Comparison of ENCODE assay signal across 20 mouse cellular contexts in the genomic region with DNA sequence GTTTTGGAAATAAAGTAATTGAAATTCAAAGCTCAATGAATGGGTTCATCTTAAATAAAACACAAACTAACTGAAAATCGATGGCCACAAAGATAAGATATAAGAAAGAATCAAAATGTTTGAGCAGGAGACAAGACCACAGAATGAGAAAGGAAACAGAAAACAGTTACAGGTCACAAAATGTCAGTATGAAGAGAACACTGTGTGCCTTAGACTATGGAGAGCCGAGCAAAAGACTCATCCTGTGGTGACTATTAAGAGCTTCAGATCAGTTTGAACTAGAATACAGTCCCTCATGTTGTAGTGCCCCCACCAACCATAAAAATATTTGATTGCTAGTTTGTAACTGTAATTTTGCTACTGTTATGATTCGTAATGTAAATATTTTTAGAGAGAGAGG.
DNase-seq lines count a peak whose midpoint lies in the region; ATAC-seq lines count a peak whose summit lies in the region.
"Had no signal": no experiment of that assay in that cellular context is flagged by ENCODE, and none has a peak within 500 bp of the region (broad histone marks: within the 10 kb centered on the region; RNA-seq: fewer than 3 reads in every experiment).

No protein-coding gene starts in this region.

- peaks cover 20% of the 10 kb centered on the region for H3K4me1 ChIP-seq in forebrain, embryonic 13.5 days

- no peak overlapping the region for H3K4me3 ChIP-seq in forebrain, embryonic 13.5 days
- H3K4me3 ChIP-seq: embryonic facial prominence, embryonic 10.5 days; embryonic facial prominence, embryonic 13.5 days; erythroblast, embryonic 14.5 days; forebrain, embryonic 12.5 days; hindbrain, embryonic 12.5 days; hindbrain, embryonic 15.5 days had no signal

- H3K9ac ChIP-seq in forebrain, embryonic 13.5 days = no peak overlapping the region
- H3K9ac ChIP-seq: embryonic facial prominence, embryonic 13.5 days; forebrain, embryonic 12.5 days; hindbrain, embryonic 12.5 days; hindbrain, embryonic 15.5 days had no signal

- H3K4me2 ChIP-seq in forebrain, embryonic 13.5 days = no peak overlapping the region
- H3K4me2 ChIP-seq: embryonic facial prominence, embryonic 13.5 days; forebrain, embryonic 12.5 days; heart, embryonic 11.5 days; hindbrain, embryonic 12.5 days had no signal

- no peaks in the 10 kb centered on the region for H3K36me3 ChIP-seq in forebrain, embryonic 13.5 days (ENCODE audit: poor library complexity, severe bottlenecking)
- H3K36me3 ChIP-seq: embryonic facial prominence, embryonic 10.5 days; embryonic facial prominence, embryonic 13.5 days; forebrain, embryonic 12.5 days; hindbrain, embryonic 12.5 days; hindbrain, embryonic 15.5 days had no signal

- DNase-seq in CD4-positive helper T cell, adult 2 months (ENCODE audit: low read depth, low spot score) = peak; percentile 28
- DNase-seq in CD4-positive, CD25-positive, alpha-beta regulatory T cell, adult 2 months (ENCODE audit: low read depth, low spot score) = peak; percentile 40
- peak; percentile 53 for DNase-seq in naive thymus-derived CD4-positive, alpha-beta T cell, adult 2 months (ENCODE audit: low read depth)
- DNase-seq in cerebellum, adult 18-20 months = no peak
- DNase-seq: adrenal gland, adult 2 months; adrenal gland, postnatal 14 days; embryo, embryonic 11 days; gastrocnemius, postnatal 10 days; gastrocnemius, postnatal 36 days had no signal

- H3K27ac ChIP-seq in forebrain, embryonic 13.5 days = no peak overlapping the region
- H3K27ac ChIP-seq: embryonic facial prominence, embryonic 10.5 days; embryonic facial prominence, embryonic 13.5 days; forebrain, embryonic 12.5 days; hindbrain, embryonic 12.5 days; hindbrain, embryonic 15.5 days had no signal

- H3K9me3 ChIP-seq in forebrain, embryonic 13.5 days (replicated peaks) = no peaks in the 10 kb centered on the region
- H3K9me3 ChIP-seq: embryonic facial prominence, embryonic 10.5 days; embryonic facial prominence, embryonic 13.5 days; forebrain, embryonic 12.5 days; hindbrain, embryonic 12.5 days; hindbrain, embryonic 15.5 days had no signal

- no peaks in the 10 kb centered on the region for H3K27me3 ChIP-seq in forebrain, embryonic 13.5 days
- H3K27me3 ChIP-seq: embryonic facial prominence, embryonic 13.5 days; hindbrain, embryonic 12.5 days; hindbrain, embryonic 15.5 days had no signal

- WGBS in forebrain, embryonic 13.5 days = 89% methylated on average over 3 of the region's 3 CpGs

- ATAC-seq in activated CD4-positive, CD25-positive, alpha-beta regulatory T cell, adult 4 months = peak; percentile 19
- ATAC-seq in forebrain, embryonic 13.5 days = no peak
- ATAC-seq: forebrain, embryonic 16.5 days; intestine, embryonic 16.5 days had no signal

Comparison
In these comparisons a context has a peak if more than half of its experiments do, and no peak if none do; other contexts are left out.
1. DNase-seq: peak in CD4-positive helper T cell, adult 2 months (single experiment), CD4-positive, CD25-positive, alpha-beta regulatory T cell, adult 2 months (single experiment) and naive thymus-derived CD4-positive, alpha-beta T cell, adult 2 months (single experiment); none in cerebellum, adult 18-20 months (0 of 2).